Mouse (Mus musculus): ENCODE data around the gene Tbc1d16. TPM values are rescaled to one million over a fixed set of nuclear protein-coding genes. Genes with fewer than 3 reads are reported as not detected.

Tbc1d16 gene
- polyA plus RNA-seq, 1 experiment from 2014 or later: 47.7 TPM

DNA sequence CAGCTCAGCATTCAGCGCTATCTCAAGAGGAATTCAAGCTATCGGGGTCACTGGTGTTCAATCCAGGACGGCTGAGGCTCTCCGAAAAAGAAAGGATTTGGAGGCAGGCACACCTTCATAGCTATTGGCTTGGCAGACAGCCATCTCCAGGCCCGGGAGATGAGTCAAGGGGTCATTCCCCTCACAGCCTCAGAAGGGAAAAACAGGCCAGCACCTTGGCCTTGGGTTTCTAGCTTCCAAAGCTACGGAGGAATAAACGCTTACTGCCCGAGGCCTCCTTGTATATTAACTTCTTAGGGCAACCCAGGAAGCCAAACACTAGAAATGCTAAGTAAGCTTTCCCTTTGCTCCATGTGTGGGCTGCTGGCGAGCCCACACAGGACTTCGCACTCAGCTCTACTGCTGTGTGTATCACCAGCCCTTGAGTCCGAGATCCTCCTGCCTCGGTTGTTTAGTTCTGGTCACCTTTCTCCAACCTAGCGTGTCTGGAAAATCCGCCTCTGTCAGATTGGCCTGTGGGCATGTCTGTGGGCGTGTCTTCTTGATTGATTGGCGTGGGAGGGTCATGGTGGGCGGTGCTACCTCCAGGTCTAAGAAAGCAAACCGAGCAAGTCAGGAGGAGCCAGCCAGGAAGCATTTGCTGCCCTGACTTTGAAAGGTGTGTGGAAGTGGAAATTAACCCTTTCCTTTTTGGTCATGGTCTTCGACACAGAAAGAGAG, 15.0 kb downstream of the Tbc1d16 start:
- Histone ChIP-seq H3K36me3 (ENCODE audit: control insufficient read depth, insufficient read depth, low read length) (peaks cover 6% of the 10 kb centered on the region), H3K9me3 (replicated peaks; ENCODE audit: control insufficient read depth, low read length, poor library complexity, severe bottlenecking) (no peaks in the 10 kb centered on the region), H3K4me1 (ENCODE audit: control insufficient read depth, insufficient read depth, low read length) (peaks cover 32% of the 10 kb centered on the region), H3K27ac (ENCODE audit: low read length) (no peak overlapping the region), H3K9ac (ENCODE audit: low read depth, low read length) (no peak overlapping the region), H3K4me3 (ENCODE audit: low read depth, low read length) (no peak overlapping the region), H3K4me2 (ENCODE audit: low read length) (no peak overlapping the region), H3K27me3 (ENCODE audit: control insufficient read depth, insufficient read depth, low read depth, low read length) (no peaks in the 10 kb centered on the region)
- ATAC-seq: no peak
- 58% methylated on average over 19 of the region's 19 CpGs for WGBS

- Histone ChIP-seq H3K9me3 (replicated peaks; ENCODE audit: control insufficient read depth, low read length, poor library complexity, severe bottlenecking) (no peaks in the 10 kb centered on the region), H3K27ac (ENCODE audit: low read length) (no peak overlapping the region), H3K4me2 (ENCODE audit: low read length) (no peak overlapping the region), H3K27me3 (ENCODE audit: control insufficient read depth, insufficient read depth, low read depth, low read length) (no peaks in the 10 kb centered on the region), H3K4me3 (ENCODE audit: low read depth, low read length) (no peak overlapping the region), H3K4me1 (ENCODE audit: control insufficient read depth, insufficient read depth, low read length) (peaks cover 32% of the 10 kb centered on the region), H3K36me3 (ENCODE audit: control insufficient read depth, insufficient read depth, low read length) (peaks cover 13% of the 10 kb centered on the region), H3K9ac (ENCODE audit: low read depth, low read length) (no peak overlapping the region)
- ATAC-seq: no peak
- 89% methylated on average over 21 of the region's 21 CpGs for WGBS
These were observed 16.5 kb downstream of the Tbc1d16 start for GRCm38 (mm10) chr11:119211604-119212309.

DNA sequence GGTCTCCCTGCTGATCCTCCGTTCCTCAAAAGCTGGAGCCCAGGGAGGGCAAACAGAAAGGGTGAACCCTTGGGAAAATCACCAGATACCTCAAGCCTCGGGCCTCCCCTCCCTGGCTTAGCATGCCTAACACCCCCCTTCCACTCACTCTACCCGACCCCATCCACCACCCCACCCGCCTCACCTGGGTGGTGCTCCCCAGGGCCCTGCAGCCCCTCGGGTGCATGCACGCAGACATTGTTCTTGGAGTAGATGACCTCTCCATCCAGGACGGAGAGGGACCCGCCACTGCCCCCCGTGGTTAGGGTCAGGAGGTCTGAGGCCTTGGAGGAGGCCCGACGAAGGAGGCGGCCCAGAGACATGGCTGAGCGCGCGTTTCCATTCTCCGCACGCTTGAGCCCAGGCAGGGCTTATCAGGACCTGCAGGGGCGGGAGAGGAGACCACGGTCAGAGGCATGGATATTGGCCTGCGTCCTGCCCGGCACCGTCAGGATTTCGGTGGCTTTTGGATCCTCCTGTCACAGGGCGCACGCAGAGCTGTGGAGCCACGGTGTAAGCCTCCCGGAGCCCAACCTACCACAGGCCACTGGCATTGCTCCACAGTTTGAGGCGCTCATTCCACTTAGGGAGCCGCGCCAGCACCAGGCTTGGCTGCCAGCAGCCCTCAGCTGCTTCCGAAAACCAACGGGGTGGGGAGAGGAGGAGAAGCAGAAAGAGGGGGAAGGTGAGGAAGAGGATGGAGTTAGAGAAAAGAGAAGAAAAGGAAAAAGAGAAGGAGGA, 17.8 kb downstream of the Tbc1d16 start:
- ATAC-seq: 0 out of 2 replicates have a peak, but pooled peaks have one; percentile 5
- no peak overlapping the region; the same call in 1 of the 2 replicates for H3K9ac ChIP-seq (ENCODE audit: low read depth, low read length)
- H3K4me3 ChIP-seq (ENCODE audit: low read depth, low read length): no peak overlapping the region
- no peaks in the 10 kb centered on the region for H3K9me3 ChIP-seq (replicated peaks; ENCODE audit: control insufficient read depth, low read length, poor library complexity, severe bottlenecking)
- no peaks in the 10 kb centered on the region for H3K27me3 ChIP-seq (ENCODE audit: control insufficient read depth, insufficient read depth, low read depth, low read length)
- 43% methylated on average over 32 of the region's 32 CpGs for WGBS
- H3K4me1 ChIP-seq (ENCODE audit: control insufficient read depth, insufficient read depth, low read length): peaks cover 20% of the 10 kb centered on the region
- H3K36me3 ChIP-seq (ENCODE audit: control insufficient read depth, insufficient read depth, low read length): peaks cover 13% of the 10 kb centered on the region
- H3K4me2 ChIP-seq (ENCODE audit: low read length): no peak overlapping the region
- no peak overlapping the region for H3K27ac ChIP-seq (ENCODE audit: low read length)

- 75% methylated on average over 10 of the region's 10 CpGs for WGBS
- no peak overlapping the region for H3K9ac ChIP-seq (ENCODE audit: low read depth, low read length)
- no peaks in the 10 kb centered on the region for H3K27me3 ChIP-seq (ENCODE audit: control insufficient read depth, insufficient read depth, low read depth, low read length)
- peak overlapping the region; percentile 17; the same call in 1 of the 2 replicates for H3K27ac ChIP-seq (ENCODE audit: low read length)
- H3K9me3 ChIP-seq (replicated peaks; ENCODE audit: control insufficient read depth, low read length, poor library complexity, severe bottlenecking): no peaks in the 10 kb centered on the region
- peaks cover 10% of the 10 kb centered on the region for H3K4me1 ChIP-seq (ENCODE audit: control insufficient read depth, insufficient read depth, low read length)
- H3K36me3 ChIP-seq (ENCODE audit: control insufficient read depth, insufficient read depth, low read length): peaks cover 13% of the 10 kb centered on the region
- no peak overlapping the region for H3K4me2 ChIP-seq (ENCODE audit: low read length)
- no peak overlapping the region for H3K4me3 ChIP-seq (ENCODE audit: low read depth, low read length)
- no peak for ATAC-seq
These were observed 18.8 kb downstream of the Tbc1d16 start for GRCm38 (mm10) chr11:119209371-119210025.

DNA sequence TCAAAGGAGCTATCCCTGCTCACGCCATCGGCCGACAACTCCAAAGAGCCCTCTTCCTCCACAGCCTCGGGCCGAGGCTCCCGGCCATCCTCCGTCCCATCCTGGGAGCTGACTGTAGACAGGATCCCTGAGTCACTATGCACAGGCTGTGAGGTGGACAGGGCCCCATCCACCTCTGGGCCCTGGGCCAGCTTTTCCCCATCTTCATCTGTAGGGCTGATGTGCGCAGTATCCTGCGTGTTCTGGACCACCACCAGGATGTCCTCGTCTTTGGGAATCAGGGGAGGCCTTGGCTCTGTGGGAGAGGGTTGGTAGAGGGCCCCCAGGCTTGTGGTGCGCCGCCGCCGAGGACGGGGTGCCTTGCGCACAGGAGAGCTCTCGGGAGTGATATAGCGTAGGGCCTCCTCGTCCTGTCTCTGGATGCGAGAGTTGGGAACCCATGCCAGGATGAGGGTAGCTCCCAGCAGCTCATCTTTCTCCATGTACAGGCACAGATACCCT, 19.4 kb downstream of the Tbc1d16 start:
- no peak overlapping the region for H3K27ac ChIP-seq (ENCODE audit: low read length)
- peaks cover 5% of the 10 kb centered on the region; the same call in 1 of the 2 replicates for H3K4me1 ChIP-seq (ENCODE audit: control insufficient read depth, insufficient read depth, low read length)
- no peak for ATAC-seq
- no peaks in the 10 kb centered on the region for H3K9me3 ChIP-seq (replicated peaks; ENCODE audit: control insufficient read depth, low read length, poor library complexity, severe bottlenecking)
- H3K4me3 ChIP-seq (ENCODE audit: low read depth, low read length): no peak overlapping the region
- 94% methylated on average over 20 of the region's 20 CpGs for WGBS
- no peak overlapping the region for H3K9ac ChIP-seq (ENCODE audit: low read depth, low read length)
- H3K4me2 ChIP-seq (ENCODE audit: low read length): no peak overlapping the region
- H3K27me3 ChIP-seq (ENCODE audit: control insufficient read depth, insufficient read depth, low read depth, low read length): no peaks in the 10 kb centered on the region
- peaks cover 13% of the 10 kb centered on the region for H3K36me3 ChIP-seq (ENCODE audit: control insufficient read depth, insufficient read depth, low read length)

- H3K4me3 ChIP-seq (ENCODE audit: low read depth, low read length): no peak overlapping the region
- H3K36me3 ChIP-seq (ENCODE audit: control insufficient read depth, insufficient read depth, low read length): peaks cover 13% of the 10 kb centered on the region
- H3K27ac ChIP-seq (ENCODE audit: low read length): no peak overlapping the region
- H3K9me3 ChIP-seq (replicated peaks; ENCODE audit: control insufficient read depth, low read length, poor library complexity, severe bottlenecking): no peaks in the 10 kb centered on the region
- H3K27me3 ChIP-seq (ENCODE audit: control insufficient read depth, insufficient read depth, low read depth, low read length): no peaks in the 10 kb centered on the region
- no peak overlapping the region for H3K9ac ChIP-seq (ENCODE audit: low read depth, low read length)
- ATAC-seq: no peak
- 82% methylated on average over 6 of the region's 6 CpGs for WGBS
- H3K4me2 ChIP-seq (ENCODE audit: low read length): no peak overlapping the region
- H3K4me1 ChIP-seq (ENCODE audit: control insufficient read depth, insufficient read depth, low read length): peaks cover under 1% of the 10 kb centered on the region; the same call in 1 of the 2 replicates
These were observed 20.3 kb downstream of the Tbc1d16 start for GRCm38 (mm10) chr11:119207986-119208385.

DNA sequence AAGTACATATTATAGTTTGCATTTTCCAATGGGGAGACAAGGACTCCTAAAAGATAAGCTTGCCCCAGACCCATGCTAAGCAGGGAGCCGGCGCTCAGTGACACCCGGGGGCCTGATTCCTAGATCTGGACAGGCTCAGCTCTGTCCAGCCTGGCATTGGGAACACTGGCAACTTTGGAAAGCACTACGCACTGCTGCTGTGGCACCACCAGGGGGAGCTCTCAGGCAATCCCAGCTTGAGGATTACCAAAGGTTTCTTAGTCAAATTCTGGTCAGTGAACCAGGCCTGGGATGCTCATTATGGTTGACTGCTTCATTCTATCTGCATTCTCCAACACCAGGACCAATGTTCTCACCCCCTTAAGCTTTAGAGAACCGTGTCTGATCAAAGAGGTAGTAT, 21.7 kb downstream of the Tbc1d16 start:
- H3K4me3 ChIP-seq (ENCODE audit: low read depth, low read length): no peak overlapping the region
- H3K4me2 ChIP-seq (ENCODE audit: low read length): no peak overlapping the region
- no peak overlapping the region for H3K27ac ChIP-seq (ENCODE audit: low read length)
- no peaks in the 10 kb centered on the region for H3K27me3 ChIP-seq (ENCODE audit: control insufficient read depth, insufficient read depth, low read depth, low read length)
- no peaks in the 10 kb centered on the region for H3K4me1 ChIP-seq (ENCODE audit: control insufficient read depth, insufficient read depth, low read length)
- no peaks in the 10 kb centered on the region for H3K9me3 ChIP-seq (replicated peaks; ENCODE audit: control insufficient read depth, low read length, poor library complexity, severe bottlenecking)
- no peak overlapping the region for H3K9ac ChIP-seq (ENCODE audit: low read depth, low read length)
- ATAC-seq: no peak
- peaks cover 13% of the 10 kb centered on the region for H3K36me3 ChIP-seq (ENCODE audit: control insufficient read depth, insufficient read depth, low read length)
- 25% methylated on average over 5 of the region's 5 CpGs for WGBS

DNA sequence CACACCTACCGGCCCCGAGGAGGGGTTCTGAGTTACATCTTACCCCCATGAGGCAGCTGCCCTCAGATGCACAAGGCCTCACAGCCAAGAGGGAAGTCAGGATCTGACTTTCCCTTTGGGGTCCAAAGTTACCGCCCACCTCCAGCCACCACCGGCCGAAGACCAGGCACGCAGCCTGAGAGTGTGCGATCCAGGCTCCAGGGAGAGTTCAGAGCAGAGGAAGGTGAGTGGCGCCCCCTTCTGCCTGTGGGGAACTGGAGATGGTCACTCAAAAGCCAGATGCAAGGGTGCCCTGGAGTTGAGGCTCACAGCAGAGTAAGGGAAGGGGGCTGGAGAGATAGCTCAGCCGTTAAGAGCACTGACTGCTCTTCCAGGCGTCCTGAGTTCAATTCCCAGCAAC, 22.6 kb downstream of the Tbc1d16 start:
- H3K27ac ChIP-seq (ENCODE audit: low read length): no peak overlapping the region
- H3K27me3 ChIP-seq (ENCODE audit: control insufficient read depth, insufficient read depth, low read depth, low read length): no peaks in the 10 kb centered on the region
- peaks cover 13% of the 10 kb centered on the region for H3K36me3 ChIP-seq (ENCODE audit: control insufficient read depth, insufficient read depth, low read length)
- no peak overlapping the region for H3K4me2 ChIP-seq (ENCODE audit: low read length)
- H3K4me3 ChIP-seq (ENCODE audit: low read depth, low read length): no peak overlapping the region
- H3K9ac ChIP-seq (ENCODE audit: low read depth, low read length): no peak overlapping the region
- no peaks in the 10 kb centered on the region for H3K9me3 ChIP-seq (replicated peaks; ENCODE audit: control insufficient read depth, low read length, poor library complexity, severe bottlenecking)
- no peak for ATAC-seq
- 84% methylated on average over 10 of the region's 10 CpGs for WGBS
- H3K4me1 ChIP-seq (ENCODE audit: control insufficient read depth, insufficient read depth, low read length): no peaks in the 10 kb centered on the region
